Comparison of ENCODE assay signal across 8 mouse cellular contexts in the genomic region with DNA sequence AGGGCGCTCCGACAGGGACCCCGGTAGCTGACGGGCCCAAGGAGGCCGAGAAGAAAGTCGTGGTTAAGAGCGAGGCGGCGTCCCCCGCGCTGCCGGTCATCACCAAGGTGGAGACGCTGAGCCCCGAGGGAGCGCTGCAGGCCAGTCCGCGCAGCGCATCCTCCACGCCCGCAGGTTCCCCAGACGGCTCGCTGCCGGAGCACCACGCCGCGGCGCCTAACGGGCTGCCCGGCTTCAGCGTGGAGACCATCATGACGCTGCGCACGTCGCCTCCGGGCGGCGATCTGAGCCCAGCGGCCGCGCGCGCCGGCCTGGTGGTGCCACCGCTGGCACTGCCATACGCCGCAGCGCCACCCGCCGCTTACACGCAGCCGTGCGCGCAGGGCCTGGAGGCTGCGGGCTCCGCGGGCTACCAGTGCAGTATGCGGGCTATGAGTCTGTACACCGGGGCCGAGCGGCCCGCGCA. TPM values are rescaled to one million over a fixed set of nuclear protein-coding genes. Genes with fewer than 3 reads are reported as not detected.
A peak's percentile ranks its signal among the peaks of the same experiment; 100 is the strongest.
DNase-seq lines count a peak whose midpoint lies in the region; ATAC-seq and TF ChIP-seq lines count a peak whose summit lies in the region.

No protein-coding gene starts in this region.

- TF ChIP-seq CTCF in E14TG2a.4 (conservative IDR thresholded peaks at IDR 0.05; ENCODE audit: low read length), result no peak

- H3K27me3 ChIP-seq in E14TG2a.4 (ENCODE audit: insufficient read depth, low read length), result peaks cover 95% of the 10 kb centered on the region
- H3K27me3 ChIP-seq in heart, embryonic 14.5 days (ENCODE audit: control insufficient read depth, insufficient read depth, low read length), result peaks cover 77% of the 10 kb centered on the region
- peaks cover 100% of the 10 kb centered on the region for H3K27me3 ChIP-seq in liver, embryonic 13.5 days

- no peaks in the 10 kb centered on the region for H3K9me3 ChIP-seq in E14TG2a.4 (ENCODE audit: low read length)
- 0 out of 2 replicates have a peak, but pooled peaks cover 4% of the 10 kb centered on the region for H3K9me3 ChIP-seq in heart, embryonic 14.5 days (ENCODE audit: control insufficient read depth, low read length)
- H3K9me3 ChIP-seq in liver, embryonic 13.5 days (replicated peaks), result no peaks in the 10 kb centered on the region

- ATAC-seq in heart, embryonic 14.5 days (ENCODE audit: insufficient number of reproducible peaks, insufficient read depth, low FRiP score, low read depth), result no peak
- no peak for ATAC-seq in liver, embryonic 13.5 days (ENCODE audit: low read depth)

- 1% methylated on average over 62 of the region's 62 CpGs for WGBS in heart, embryonic 14.5 days
- WGBS in liver, embryonic 13.5 days (ENCODE audit: insufficient replicate concordance), result 2% methylated on average over 62 of the region's 62 CpGs

- peak overlapping the region; percentile 82 to 89; a peak in 3 of 4 replicates for H3K27ac ChIP-seq in heart, embryonic 14.5 days (replicated peaks in 1 of 2; ENCODE audit: control insufficient read depth in 1 of 2, insufficient read depth in 1 of 2, low read depth in 2 of 2, low read length in 2 of 2)
- no peak overlapping the region for H3K27ac ChIP-seq in liver, embryonic 13.5 days

- peak; percentile 38 for DNase-seq in adrenal gland, adult 2 months
- DNase-seq in adrenal gland, postnatal 10 days, result no peak
- no peak for DNase-seq in liver, embryonic 13.5 days
- DNase-seq in right cerebral cortex, postnatal 25 days, result no peak
- DNase-seq in cerebellum, adult 9-11 months, result no peak
- no peak for DNase-seq in left cerebral cortex, adult 11 months (ENCODE audit: low spot score)

- H3K4me2 ChIP-seq in heart, embryonic 14.5 days (ENCODE audit: low read length), result peak overlapping the region; percentile 78
- peak overlapping the region; percentile 67 for H3K4me2 ChIP-seq in liver, embryonic 13.5 days

- peaks cover 25% of the 10 kb centered on the region for H3K4me1 ChIP-seq in E14TG2a.4 (replicated peaks; ENCODE audit: low read depth, low read length)
- H3K4me1 ChIP-seq in heart, embryonic 14.5 days (ENCODE audit: control insufficient read depth in 2 of 2, insufficient read depth in 2 of 2, low read length in 2 of 2), result peaks cover 5 to 7% of the 10 kb centered on the region in 2 experiments; a peak in 2 of 4 replicates
- peaks cover 8% of the 10 kb centered on the region; the same call in 1 of the 2 replicates for H3K4me1 ChIP-seq in liver, embryonic 13.5 days (replicated peaks)

- H3K4me3 ChIP-seq in E14TG2a.4 (replicated peaks; ENCODE audit: low read length), result peak overlapping the region; percentile 82
- H3K4me3 ChIP-seq in heart, embryonic 14.5 days (ENCODE audit: control insufficient read depth in 1 of 2, insufficient read depth in 1 of 2, low read depth in 1 of 2, low read length in 2 of 2), result peak overlapping the region; percentile 50 to 70
- H3K4me3 ChIP-seq in liver, embryonic 13.5 days (replicated peaks), result peak overlapping the region; percentile 53

- no peaks in the 10 kb centered on the region for H3K36me3 ChIP-seq in E14TG2a.4 (ENCODE audit: insufficient read depth, low read length)
- H3K36me3 ChIP-seq in heart, embryonic 14.5 days (ENCODE audit: control insufficient read depth, insufficient read depth, low read length), result peaks cover 5% of the 10 kb centered on the region
- H3K36me3 ChIP-seq in liver, embryonic 13.5 days, result no peaks in the 10 kb centered on the region

- H3K9ac ChIP-seq in heart, embryonic 14.5 days (ENCODE audit: low read length), result peak overlapping the region; percentile 71
- H3K9ac ChIP-seq in liver, embryonic 13.5 days, result no peak overlapping the region

RNA-seq across cellular contexts. Expression of a gene that starts 1.2 kb away (rescaled TPM):
- 1 to 10 TPM; 3.3 to 6.3 TPM for total RNA-seq in adrenal gland, adult 2 months (2021)
- polyA plus RNA-seq in adrenal gland, adult 2 months (2012; rRNA removed), result 14.4 and 15.2 TPM in 2 replicates
- total RNA-seq in adrenal gland, postnatal 10 days (2021), result 1 to 10 TPM; 4.1 to 6.1 TPM
- 5.9 and 6.4 TPM in 2 replicates for polyA plus RNA-seq in heart, embryonic 14.5 days (2014; fragmentation: Nextera tagmentation; extraction: Ambion mirVana)
- 0.14 and 0.22 TPM in 2 replicates for polyA plus RNA-seq in liver, embryonic 13.5 days (2015; fragmentation: Nextera tagmentation; extraction: Ambion mirVana)

RNA-seq across cellular contexts. Expression of a gene that starts 9.0 kb away (rescaled TPM):
- 10 to 100 TPM; 31.8 to 35.6 TPM for total RNA-seq in adrenal gland, adult 2 months (2021)
- 62.7 and 65.6 TPM in 2 replicates for polyA plus RNA-seq in adrenal gland, adult 2 months (2012; rRNA removed)
- total RNA-seq in adrenal gland, postnatal 10 days (2021), result 10 to 100 TPM; 30.4 to 32.2 TPM
- polyA plus RNA-seq in heart, embryonic 14.5 days (2014; fragmentation: Nextera tagmentation; extraction: Ambion mirVana), result 37.4 and 41.1 TPM in 2 replicates
- polyA plus RNA-seq in liver, embryonic 13.5 days (2015; fragmentation: Nextera tagmentation; extraction: Ambion mirVana), result 25.6 and 26.9 TPM in 2 replicates

RNA-seq across cellular contexts. Expression of a gene that starts 10.5 kb away (rescaled TPM):
- under 1 TPM; 0.09 to 0.38 TPM for total RNA-seq in adrenal gland, adult 2 months (2021)
- polyA plus RNA-seq in adrenal gland, adult 2 months (2012; rRNA removed), result 0.62 and 0.66 TPM in 2 replicates
- total RNA-seq in adrenal gland, postnatal 10 days (2021), result under 1 TPM; 0.24 to 0.42 TPM
- 0.16 and 0.32 TPM in 2 replicates for polyA plus RNA-seq in heart, embryonic 14.5 days (2014; fragmentation: Nextera tagmentation; extraction: Ambion mirVana)
- 0.13 and 0.14 TPM in 2 replicates for polyA plus RNA-seq in liver, embryonic 13.5 days (2015; fragmentation: Nextera tagmentation; extraction: Ambion mirVana)

RNA-seq across cellular contexts. Expression of a gene that starts 33.0 kb away (rescaled TPM):
- under 1 TPM; 0.52 to 0.73 TPM for total RNA-seq in adrenal gland, adult 2 months (2021)
- 0.92 and 2.3 TPM in 2 replicates for polyA plus RNA-seq in adrenal gland, adult 2 months (2012; rRNA removed)
- total RNA-seq in adrenal gland, postnatal 10 days (2021), result 1 to 10 TPM; 1.4 to 1.7 TPM
- polyA plus RNA-seq in heart, embryonic 14.5 days (2014; fragmentation: Nextera tagmentation; extraction: Ambion mirVana), result 0.80 TPM in 1 of 2 replicates, not detected in the other
- polyA plus RNA-seq in liver, embryonic 13.5 days (2015; fragmentation: Nextera tagmentation; extraction: Ambion mirVana), result 5.6 and 5.9 TPM in 2 replicates
